Mouse (Mus musculus): ENCODE measurements around the gene Chd8. TPM values are rescaled to one million over a fixed set of nuclear protein-coding genes. Genes with fewer than 3 reads are reported as not detected.
"Not testable (repeated sequence)": the region's sequence is repeated elsewhere in the genome, so short reads cannot be mapped to it uniquely, and the experiment has no call there.

The Chd8 gene
- polyA plus RNA-seq (2012) = 0.87 and 1.3 TPM in 2 replicates

DNA sequence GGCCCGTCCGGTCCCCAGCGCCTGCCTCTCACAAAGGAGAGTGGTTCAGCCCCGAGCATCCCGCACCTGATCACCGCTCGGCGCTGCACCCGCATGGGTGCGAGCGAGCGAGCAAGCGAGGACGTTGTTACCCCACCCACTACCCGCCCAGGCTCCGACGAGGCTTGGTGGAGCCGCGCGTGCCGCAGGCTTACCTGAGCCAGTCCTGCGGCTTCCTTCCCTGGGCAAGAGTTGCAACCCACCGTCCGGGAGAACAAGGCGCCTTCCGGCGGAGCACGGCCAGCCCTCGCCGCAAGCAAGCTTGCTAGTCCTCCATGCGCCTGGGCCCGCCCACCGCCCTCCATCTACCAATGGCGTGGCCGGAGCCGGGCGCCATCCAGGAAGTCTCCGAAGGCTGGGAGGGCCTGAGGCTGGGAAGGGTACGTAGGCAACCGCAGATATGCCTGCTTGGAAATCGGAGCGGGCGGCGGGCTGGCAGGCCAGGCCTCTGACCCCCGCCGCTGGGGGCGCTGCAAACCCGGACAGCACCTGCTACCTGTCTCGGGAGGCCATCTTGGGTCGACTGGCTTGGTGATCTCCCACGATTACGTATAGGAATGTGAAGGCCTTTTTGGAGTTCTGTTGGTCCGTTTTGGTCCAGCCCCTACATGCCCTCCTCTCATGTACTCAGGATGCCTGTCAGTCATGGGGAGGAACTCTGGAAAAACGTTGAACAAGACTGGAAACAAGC is at the start of gene Chd8:
Gene Chd8, minus strand, starts transcription at position 297 of the 730 bp plus-strand sequence.
- Histone ChIP-seq H3K9me3 (ENCODE audit: control insufficient read depth, low read length) (no peaks in the 10 kb centered on the region), H3K4me3 (replicated peaks) (peak within 1 kb of the TSS; percentile 95), H3K36me3 (ENCODE audit: control insufficient read depth) (no peaks in the 10 kb centered on the region), H3K27me3 (ENCODE audit: control insufficient read depth) (no peaks in the 10 kb centered on the region), H3K4me1 (ENCODE audit: control insufficient read depth) (peaks cover 36% of the 10 kb centered on the region)
- no peak for TF ChIP-seq GATA1 (IDR thresholded peaks at IDR 0.05; ENCODE audit: low read length)
- TF ChIP-seq TAL1 (IDR thresholded peaks at IDR 0.05; ENCODE audit: low read length) = no peak

DNA sequence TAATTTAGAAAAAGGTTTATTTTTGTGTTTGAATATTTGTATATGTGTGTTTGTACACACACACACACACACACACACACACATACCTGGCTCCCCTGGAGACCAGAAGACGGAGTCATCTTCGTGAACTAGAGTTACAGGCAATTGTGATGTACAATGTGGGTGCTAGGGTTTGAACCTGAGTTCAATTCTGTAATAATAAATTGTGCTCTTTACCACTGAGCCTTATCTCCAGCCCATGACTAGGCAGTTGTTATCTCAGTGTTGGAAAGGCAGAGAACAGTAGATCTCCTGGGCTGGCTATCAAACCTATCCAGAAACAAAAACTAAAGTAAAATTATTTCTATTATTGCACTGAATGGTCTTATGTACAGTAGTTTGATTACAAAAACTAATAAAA is 48.5 kb upstream of the Chd8 start:
- Histone ChIP-seq H3K36me3 (ENCODE audit: control insufficient read depth) (no peaks in the 10 kb centered on the region; the same call in 1 of the 2 replicates), H3K4me3 (replicated peaks) (peak overlapping the region; percentile 34), H3K27me3 (ENCODE audit: control insufficient read depth) (no peaks in the 10 kb centered on the region), H3K9me3 (ENCODE audit: control insufficient read depth, low read length) (no peaks in the 10 kb centered on the region), H3K4me1 (ENCODE audit: control insufficient read depth) (peaks cover 29% of the 10 kb centered on the region)
- TF ChIP-seq GATA1 (IDR thresholded peaks at IDR 0.05; ENCODE audit: low read length) (peak; percentile 65), TAL1 (IDR thresholded peaks at IDR 0.05; ENCODE audit: low read length) (no peak)

DNA sequence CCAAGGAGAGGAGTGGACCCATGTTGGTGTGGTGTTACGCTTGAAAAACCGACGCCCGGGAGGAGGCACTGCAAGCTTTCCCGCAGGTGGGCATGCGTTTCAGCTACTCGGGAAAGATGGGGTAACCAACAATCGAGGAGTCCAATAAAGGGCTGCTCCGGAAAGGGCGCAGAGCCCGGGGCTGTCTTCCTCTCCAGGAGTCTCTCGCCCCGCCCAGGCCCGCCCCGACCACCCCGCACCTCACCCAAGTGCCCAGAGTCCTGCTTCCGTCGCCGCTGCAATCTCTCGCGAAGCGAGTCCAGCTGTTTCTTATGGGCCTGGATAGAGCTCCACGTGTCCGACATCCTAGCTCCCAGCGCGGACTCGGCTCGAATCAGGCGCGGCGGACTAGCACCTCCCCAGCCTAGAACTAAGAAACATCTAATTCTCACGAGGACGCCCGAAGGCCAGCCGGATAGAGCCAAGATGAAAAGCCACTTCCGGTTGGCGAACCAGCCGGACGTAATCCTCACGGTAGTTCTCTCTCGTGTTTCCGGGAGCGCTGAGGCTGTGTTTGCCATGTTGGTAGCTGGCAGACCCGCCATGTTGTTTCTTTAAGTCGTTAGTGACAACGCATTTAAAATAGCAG is 47.2 kb upstream of the Chd8 start, which contains the start of gene Mettl3:
Gene Mettl3, minus strand, starts transcription at position 485 of the 628 bp plus-strand sequence.
- Histone ChIP-seq H3K36me3 (ENCODE audit: control insufficient read depth) (peaks cover 8% of the 10 kb centered on the region), H3K9me3 (ENCODE audit: control insufficient read depth, low read length) (no peaks in the 10 kb centered on the region), H3K27me3 (ENCODE audit: control insufficient read depth) (no peaks in the 10 kb centered on the region), H3K4me3 (replicated peaks) (peak within 1 kb of the TSS; percentile 89), H3K4me1 (ENCODE audit: control insufficient read depth) (peaks cover 29% of the 10 kb centered on the region)
- TF ChIP-seq TAL1 (IDR thresholded peaks at IDR 0.05; ENCODE audit: low read length) = no peak
- TF ChIP-seq GATA1 (IDR thresholded peaks at IDR 0.05; ENCODE audit: low read length) = no peak

DNA sequence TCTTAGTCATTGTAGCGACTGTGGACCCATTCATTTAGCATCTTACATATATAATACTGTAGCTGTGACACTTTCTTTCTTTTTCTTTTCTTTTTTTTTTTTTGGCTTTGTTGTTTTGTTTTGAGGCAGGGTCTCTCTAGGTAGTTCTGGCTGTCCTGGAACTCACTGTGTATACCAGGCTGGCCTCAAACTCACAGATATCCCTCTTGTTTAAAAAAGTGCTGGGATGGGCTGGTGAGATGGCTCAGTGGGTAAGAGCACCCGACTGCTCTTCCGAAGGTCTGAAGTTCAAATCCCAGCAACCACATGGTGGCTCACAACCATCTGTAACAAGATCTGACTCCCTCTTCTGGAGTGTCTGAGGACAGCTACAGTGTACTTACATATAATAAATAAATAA is 45.9 kb upstream of the Chd8 start:
- H3K4me3 ChIP-seq (replicated peaks); H3K27me3 ChIP-seq (ENCODE audit: control insufficient read depth); H3K9me3 ChIP-seq (ENCODE audit: control insufficient read depth, low read length): not testable (repeated sequence)
- H3K4me1 ChIP-seq (ENCODE audit: control insufficient read depth) = peaks cover 29% of the 10 kb centered on the region
- H3K36me3 ChIP-seq (ENCODE audit: control insufficient read depth) = peaks cover 20% of the 10 kb centered on the region

- H3K36me3 ChIP-seq (ENCODE audit: control insufficient read depth) = peaks cover 97% of the 10 kb centered on the region
- no peaks in the 10 kb centered on the region for H3K4me1 ChIP-seq (ENCODE audit: control insufficient read depth)
- H3K9me3 ChIP-seq (ENCODE audit: control insufficient read depth, low read length) = no peaks in the 10 kb centered on the region
- TF ChIP-seq GATA1 (IDR thresholded peaks at IDR 0.05; ENCODE audit: low read length) (no peak), TAL1 (IDR thresholded peaks at IDR 0.05; ENCODE audit: low read length) (no peak)
- no peak overlapping the region for H3K4me3 ChIP-seq (replicated peaks)
- H3K27me3 ChIP-seq (ENCODE audit: control insufficient read depth) = no peaks in the 10 kb centered on the region
Measured at GRCm38 (mm10) chr14:52295558-52296264, 38.1 kb upstream of the Chd8 start.

DNA sequence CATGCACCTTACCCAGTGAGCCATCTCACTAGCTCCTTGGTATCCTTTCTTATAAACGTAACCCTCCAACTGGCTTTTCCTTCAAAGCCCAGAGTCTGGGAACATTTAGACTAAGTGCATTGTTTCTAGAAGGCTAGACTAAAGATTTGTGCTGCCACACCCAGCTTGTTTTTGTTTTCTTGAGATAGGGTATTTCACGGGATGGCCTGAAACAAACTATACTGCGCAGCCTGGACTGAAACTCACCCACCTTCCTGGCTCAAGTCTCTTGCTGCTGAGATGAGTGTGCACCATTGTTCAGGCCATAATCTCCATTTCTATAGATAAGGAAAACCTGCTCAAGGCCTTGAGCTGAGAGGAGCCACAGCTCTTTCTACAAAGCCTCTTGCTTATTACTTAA is 26.6 kb upstream of the Chd8 start:
- TF ChIP-seq GATA1 (IDR thresholded peaks at IDR 0.05; ENCODE audit: low read length) (no peak), TAL1 (IDR thresholded peaks at IDR 0.05; ENCODE audit: low read length) (no peak)
- H3K36me3 ChIP-seq (ENCODE audit: control insufficient read depth) = peaks cover 52% of the 10 kb centered on the region

GRCm38 (mm10) chr14:52283629-52284028 is 26.0 kb upstream of the Chd8 start:
- H3K4me3 ChIP-seq (replicated peaks) = no peak overlapping the region
- no peaks in the 10 kb centered on the region for H3K9me3 ChIP-seq (ENCODE audit: control insufficient read depth, low read length)
- no peak for TF ChIP-seq TAL1 (IDR thresholded peaks at IDR 0.05; ENCODE audit: low read length)
- TF ChIP-seq GATA1 (IDR thresholded peaks at IDR 0.05; ENCODE audit: low read length) = no peak
- no peaks in the 10 kb centered on the region for H3K27me3 ChIP-seq (ENCODE audit: control insufficient read depth)
- H3K36me3 ChIP-seq (ENCODE audit: control insufficient read depth) = peaks cover 48% of the 10 kb centered on the region
- peaks cover 23% of the 10 kb centered on the region for H3K4me1 ChIP-seq (ENCODE audit: control insufficient read depth)

More for the DNA sequence above, 26.6 kb upstream of the Chd8 start:
- Histone ChIP-seq H3K4me1 (ENCODE audit: control insufficient read depth) (peaks cover 21% of the 10 kb centered on the region), H3K4me3 (replicated peaks) (no peak overlapping the region), H3K27me3 (ENCODE audit: control insufficient read depth) (no peaks in the 10 kb centered on the region), H3K9me3 (ENCODE audit: control insufficient read depth, low read length) (no peaks in the 10 kb centered on the region)

DNA sequence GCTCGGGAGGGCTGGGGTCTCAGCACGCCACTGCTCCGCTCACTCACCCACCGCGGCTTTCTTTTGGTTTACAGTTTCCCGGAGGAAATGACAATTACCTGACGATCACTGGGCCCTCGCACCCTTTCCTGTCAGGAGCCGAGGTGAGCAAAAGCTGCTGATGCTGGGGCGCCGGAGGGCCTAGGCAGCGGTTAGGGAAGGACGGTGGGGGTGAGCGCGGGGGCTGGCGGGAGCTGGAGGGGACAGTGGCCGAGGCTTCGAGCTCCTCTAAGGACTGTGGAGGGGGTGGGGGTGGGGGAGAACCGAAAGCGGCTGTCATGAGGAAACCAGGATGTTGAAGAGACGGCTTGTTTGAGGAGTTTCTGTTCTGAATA is 22.2 kb upstream of the Chd8 start:
- H3K27me3 ChIP-seq (ENCODE audit: control insufficient read depth) = no peaks in the 10 kb centered on the region
- TF ChIP-seq TAL1 (IDR thresholded peaks at IDR 0.05; ENCODE audit: low read length) = no peak
- no peak for TF ChIP-seq GATA1 (IDR thresholded peaks at IDR 0.05; ENCODE audit: low read length)
- H3K4me3 ChIP-seq (replicated peaks) = peak overlapping the region; percentile 77
- H3K9me3 ChIP-seq (ENCODE audit: control insufficient read depth, low read length) = no peaks in the 10 kb centered on the region
- H3K36me3 ChIP-seq (ENCODE audit: control insufficient read depth) = peaks cover 13% of the 10 kb centered on the region
- peaks cover 28% of the 10 kb centered on the region for H3K4me1 ChIP-seq (ENCODE audit: control insufficient read depth)
